Mouse (Mus musculus) small intestine, adult 2 months (tissue): ENCODE measurements at regions not wholly inside any gene's neighbourhood (a gene's known extent, or its start where the extent isn't known, plus 50 kb on each side); places are given as distances from the start of the nearest gene placed in this dataset.

Source experiments
- CTCF ChIP-seq: fragments of 200-500 bp; IDR thresholded peaks from 2 replicates; pipeline ENCODE4 v1.5.1; 2012; ENCODE audit warnings: low read depth, mild to moderate bottlenecking, control low read depth, inconsistent platforms, low read length, moderate library complexity, mixed read lengths; ENCODE audit not compliant: insufficient replicate concordance, insufficient read length; ENCODE audit errors: extremely low read depth
- POLR2A ChIP-seq: fragments of 200-500 bp; IDR thresholded peaks from 2 replicates; pipeline ENCODE4 v1.6.1; 2012; ENCODE audit warnings: low read depth, mild to moderate bottlenecking, control low read depth, inconsistent platforms, low read length, moderate library complexity

DNA sequence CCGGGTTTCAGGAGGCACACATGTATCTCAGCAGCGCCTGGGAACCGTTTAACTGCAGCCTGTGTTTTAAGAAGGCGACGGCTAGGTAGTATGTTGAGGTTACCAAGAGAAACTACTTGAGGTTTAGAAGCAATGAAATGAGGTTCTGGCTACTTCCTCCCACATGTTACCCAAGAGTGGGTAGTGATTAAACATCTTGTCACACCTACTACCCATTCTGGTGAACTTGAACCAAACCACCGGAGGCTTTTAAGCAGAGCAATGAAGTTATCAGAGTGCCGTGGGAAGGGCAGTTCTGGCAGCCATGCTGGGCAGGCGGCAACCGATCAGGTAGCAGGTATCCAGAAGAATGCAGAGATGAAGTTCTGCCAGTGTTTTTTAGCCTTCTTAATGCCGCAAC, 84.5 kb upstream of the S1pr1 start:
- no peak for TF ChIP-seq CTCF
- TF ChIP-seq POLR2A, result no peak
